Mouse (Mus musculus) liver, embryonic 16.5 days (tissue): ENCODE measurements at regions not wholly inside any gene's neighbourhood (a gene's known extent, or its start where the extent isn't known, plus 50 kb on each side); places are given as distances from the start of the nearest gene placed in this dataset.

Experiments
- ATAC-seq: fragments of 200-750 bp; cut with Nextera tagmentation; 2 replicates; pipeline ENCODE4 v1.8.0; 2017; ENCODE audit warnings: low read depth, mild to moderate bottlenecking, moderate number of reproducible peaks, moderate library complexity
- H3K27ac ChIP-seq: fragments of 300-500 bp; sonication (generic); 2 replicates; pipeline ENCODE4 v1.5.1; 2014; ENCODE audit warnings: mild to moderate bottlenecking, low read length
- H3K27me3 ChIP-seq: fragments of 300-500 bp; sonication (generic); 2 replicates; pipeline ENCODE4 v1.6.1; 2014; ENCODE audit warnings: low read depth, low read length, mixed read lengths; ENCODE audit not compliant: control insufficient read depth, insufficient read depth
- H3K36me3 ChIP-seq: fragments of 300-500 bp; sonication (generic); 2 replicates; pipeline ENCODE4 v1.6.1; 2014; ENCODE audit warnings: mild to moderate bottlenecking; ENCODE audit not compliant: control insufficient read depth, insufficient read depth
- H3K4me1 ChIP-seq: fragments of 300-500 bp; sonication (generic); 2 replicates; pipeline ENCODE4 v1.6.1; 2014; ENCODE audit warnings: low read depth, low read length, mixed read lengths; ENCODE audit not compliant: control insufficient read depth
- H3K4me2 ChIP-seq: fragments of 300-500 bp; sonication (generic); 2 replicates; pipeline ENCODE4 v1.6.1; 2014; ENCODE audit warnings: low read depth, low read length, mixed read lengths
- H3K4me3 ChIP-seq: fragments of 300-500 bp; sonication (generic); 2 replicates; pipeline ENCODE4 v1.5.1; 2014; ENCODE audit warnings: low read depth, mild to moderate bottlenecking, low read length
- H3K9ac ChIP-seq: fragments of 300-500 bp; sonication (generic); 2 replicates; pipeline ENCODE4 v1.6.1; 2014; ENCODE audit warnings: low read depth, low read length
- H3K9me3 ChIP-seq: fragments of 300-500 bp; sonication (generic); replicated peaks from 2 replicates; pipeline ENCODE4 v1.6.1; 2016; ENCODE audit warnings: low read length; ENCODE audit not compliant: control insufficient read depth
- WGBS: fragments of 180-500 bp; shearing (Covaris S2); extraction: QIAGEN DNeasy Blood & Tissue Kit; methylation state at CpG from one replicate; pipeline ENCODE4 v1.1.7; 2014; ENCODE audit not compliant: insufficient replicate concordance; 5-methylcytosine and 5-hydroxymethylcytosine counted together

GRCm38 (mm10) chr4:31426169-31427030 lies 537.5 kb upstream of the Map3k7 start:
- WGBS, result 50% methylated on average over 7 of the region's 7 CpGs
- ATAC-seq, result no peak

GRCm38 (mm10) chr4:31433943-31434342 lies 530.0 kb upstream of the Map3k7 start:
- H3K9me3 ChIP-seq, result no peaks in the 10 kb centered on the region
- no peaks in the 10 kb centered on the region for H3K27me3 ChIP-seq
- no peaks in the 10 kb centered on the region for H3K4me1 ChIP-seq
- no peak overlapping the region for H3K27ac ChIP-seq
- ATAC-seq, result no peak
- H3K9ac ChIP-seq, result no peak overlapping the region
- no peak overlapping the region for H3K4me2 ChIP-seq
- WGBS, result 33% methylated on average over 7 of the region's 7 CpGs
- no peak overlapping the region for H3K4me3 ChIP-seq
- H3K36me3 ChIP-seq, result no peaks in the 10 kb centered on the region

More at GRCm38 (mm10) chr4:31426169-31427030, 537.5 kb upstream of the Map3k7 start:
- Histone ChIP-seq H3K4me2 (no peak overlapping the region), H3K27me3 (no peaks in the 10 kb centered on the region), H3K27ac (no peak overlapping the region), H3K4me3 (no peak overlapping the region), H3K36me3 (no peaks in the 10 kb centered on the region), H3K4me1 (no peaks in the 10 kb centered on the region), H3K9me3 (no peaks in the 10 kb centered on the region), H3K9ac (no peak overlapping the region)

- Histone ChIP-seq H3K9ac (no peak overlapping the region), H3K9me3 (no peaks in the 10 kb centered on the region), H3K4me2 (no peak overlapping the region), H3K36me3 (no peaks in the 10 kb centered on the region), H3K27me3 (no peaks in the 10 kb centered on the region), H3K4me3 (no peak overlapping the region), H3K4me1 (no peaks in the 10 kb centered on the region), H3K27ac (no peak overlapping the region)
- no peak for ATAC-seq
- WGBS, result 43% methylated on average over 7 of the region's 7 CpGs
Observed at GRCm38 (mm10) chr4:31454898-31455297, 509.0 kb upstream of the Map3k7 start.

- H3K4me1 ChIP-seq, result no peaks in the 10 kb centered on the region
- H3K4me3 ChIP-seq, result no peak overlapping the region
- no peak overlapping the region for H3K4me2 ChIP-seq
- no peak overlapping the region for H3K9ac ChIP-seq
- no peaks in the 10 kb centered on the region for H3K27me3 ChIP-seq
- 17% methylated on average over 4 of the region's 4 CpGs for WGBS
- H3K27ac ChIP-seq, result peak overlapping the region; percentile 14; the same call in 1 of the 2 replicates
- no peak for ATAC-seq
- H3K9me3 ChIP-seq, result no peaks in the 10 kb centered on the region
- no peaks in the 10 kb centered on the region for H3K36me3 ChIP-seq
Observed at GRCm38 (mm10) chr4:31455466-31455865, 508.4 kb upstream of the Map3k7 start.

- ATAC-seq, result no peak
- no peak overlapping the region for H3K4me3 ChIP-seq
- no peak overlapping the region for H3K4me2 ChIP-seq
- H3K9ac ChIP-seq, result no peak overlapping the region
- H3K27me3 ChIP-seq, result no peaks in the 10 kb centered on the region
- H3K36me3 ChIP-seq, result no peaks in the 10 kb centered on the region
- no peaks in the 10 kb centered on the region for H3K4me1 ChIP-seq
- no peak overlapping the region for H3K27ac ChIP-seq
- 57% methylated on average over 4 of the region's 4 CpGs for WGBS
- H3K9me3 ChIP-seq, result no peaks in the 10 kb centered on the region
Observed at GRCm38 (mm10) chr4:31462456-31462855, 501.4 kb upstream of the Map3k7 start.

- no peaks in the 10 kb centered on the region for H3K4me1 ChIP-seq
- ATAC-seq, result no peak
- H3K9me3 ChIP-seq, result no peaks in the 10 kb centered on the region
- no peak overlapping the region for H3K4me2 ChIP-seq
- 51% methylated on average over 5 of the region's 5 CpGs for WGBS
- no peak overlapping the region for H3K9ac ChIP-seq
- no peak overlapping the region for H3K4me3 ChIP-seq
- H3K36me3 ChIP-seq, result no peaks in the 10 kb centered on the region
- H3K27me3 ChIP-seq, result no peaks in the 10 kb centered on the region
- H3K27ac ChIP-seq, result no peak overlapping the region
Observed at GRCm38 (mm10) chr4:31463130-31463698, 500.7 kb upstream of the Map3k7 start.

- H3K9ac ChIP-seq, result no peak overlapping the region
- ATAC-seq, result no peak
- no peak overlapping the region for H3K4me3 ChIP-seq
- no peaks in the 10 kb centered on the region for H3K27me3 ChIP-seq
- H3K9me3 ChIP-seq, result no peaks in the 10 kb centered on the region
- no peaks in the 10 kb centered on the region for H3K4me1 ChIP-seq
- no peak overlapping the region for H3K4me2 ChIP-seq
- H3K36me3 ChIP-seq, result no peaks in the 10 kb centered on the region
- 72% methylated on average over 9 of the region's 9 CpGs for WGBS
- H3K27ac ChIP-seq, result no peak overlapping the region
Observed at GRCm38 (mm10) chr4:31468306-31468705, 495.6 kb upstream of the Map3k7 start.

- H3K4me3 ChIP-seq, result no peak overlapping the region
- H3K4me2 ChIP-seq, result no peak overlapping the region
- H3K9me3 ChIP-seq, result no peaks in the 10 kb centered on the region
- no peak overlapping the region for H3K27ac ChIP-seq
- ATAC-seq, result no peak
- no peak overlapping the region for H3K9ac ChIP-seq
- H3K4me1 ChIP-seq, result no peaks in the 10 kb centered on the region
- H3K27me3 ChIP-seq, result no peaks in the 10 kb centered on the region
- H3K36me3 ChIP-seq, result no peaks in the 10 kb centered on the region
- 45% methylated on average over 4 of the region's 4 CpGs for WGBS
Observed at GRCm38 (mm10) chr4:31469803-31470202, 494.1 kb upstream of the Map3k7 start.

GRCm38 (mm10) chr4:31492535-31492934 lies 471.4 kb upstream of the Map3k7 start:
- H3K9me3 ChIP-seq, result no peaks in the 10 kb centered on the region
- no peak for ATAC-seq
- H3K27me3 ChIP-seq, result no peaks in the 10 kb centered on the region
- no peaks in the 10 kb centered on the region for H3K4me1 ChIP-seq
- H3K9ac ChIP-seq, result no peak overlapping the region
- WGBS, result 73% methylated on average over 3 of the region's 3 CpGs
- no peaks in the 10 kb centered on the region for H3K36me3 ChIP-seq
- H3K4me2 ChIP-seq, result no peak overlapping the region
- H3K27ac ChIP-seq, result no peak overlapping the region
- H3K4me3 ChIP-seq, result no peak overlapping the region
